Mouse (Mus musculus) MEL (cell line): ENCODE measurements at regions not wholly inside any gene's neighbourhood (a gene's known extent, or its start where the extent isn't known, plus 50 kb on each side); places are given as distances from the start of the nearest gene placed in this dataset.

Source experiments
- CTCF ChIP-seq, 3 experiments: IDR thresholded peaks in 2 of 3; conservative IDR thresholded peaks in 1 of 3; 2 replicates each; pipeline ENCODE4 v1.5.1; 2011 to 2012; ENCODE audit warnings: low read length in 3 of 3, low read depth in 2 of 3, mild to moderate bottlenecking in 2 of 3, improper control_type of control experiment in 1 of 3, inconsistent platforms in 1 of 3, mixed read lengths in 1 of 3, moderate library complexity in 1 of 3; ENCODE audit not compliant: control insufficient read depth in 1 of 3, insufficient read depth in 1 of 3, poor library complexity in 1 of 3, severe bottlenecking in 1 of 3
- POLR2A ChIP-seq, 2 experiments: IDR thresholded peaks; 2 replicates each; pipeline ENCODE4 v1.6.1; 2011 to 2012; ENCODE audit warnings: low read length in 2 of 2, mild to moderate bottlenecking in 2 of 2, control low read depth in 1 of 2, improper control_type of control experiment in 1 of 2, low read depth in 1 of 2, moderate library complexity in 1 of 2; ENCODE audit not compliant: control insufficient read depth in 1 of 2, insufficient read depth in 1 of 2, poor library complexity in 1 of 2
- POLR2AphosphoS2 ChIP-seq: IDR thresholded peaks from 2 replicates; pipeline ENCODE4 v1.6.1; 2011; ENCODE audit warnings: low read length, improper control_type of control experiment
- TBP ChIP-seq: IDR thresholded peaks from 2 replicates; pipeline ENCODE4 v1.8.0; 2011; ENCODE audit warnings: low read depth, low read length, improper control_type of control experiment
- ZKSCAN1 ChIP-seq: IDR thresholded peaks from 2 replicates; pipeline ENCODE4 v1.6.1; 2012; ENCODE audit warnings: low read depth, mild to moderate bottlenecking, inconsistent platforms, low read length, improper control_type of control experiment, moderate library complexity
- ZNF384 ChIP-seq: IDR thresholded peaks from 2 replicates; pipeline ENCODE4 v1.6.1; 2012; ENCODE audit warnings: low read depth, mild to moderate bottlenecking, inconsistent platforms, low read length, improper control_type of control experiment

GRCm38 (mm10) chr13:78623652-78624051 lies 424.1 kb upstream of the Nr2f1 start:
- no peak for TF ChIP-seq CTCF (IDR thresholded peaks at IDR 0.05 in 2 of 3, conservative IDR thresholded peaks at IDR 0.05 in 1 of 3; ENCODE audit: control insufficient read depth in 1 of 3, insufficient read depth in 1 of 3, low read depth in 2 of 3, low read length in 3 of 3, poor library complexity in 1 of 3, severe bottlenecking in 1 of 3)
- TF ChIP-seq ZNF384 = no peak
- TF ChIP-seq POLR2A (IDR thresholded peaks at IDR 0.05; ENCODE audit: control insufficient read depth in 1 of 2, insufficient read depth in 1 of 2, low read depth in 1 of 2, low read length in 2 of 2, poor library complexity in 1 of 2) = no peak
- no peak for TF ChIP-seq POLR2AphosphoS2
- TF ChIP-seq ZKSCAN1 = no peak
- no peak for TF ChIP-seq TBP
